Mouse (Mus musculus): ENCODE results near the gene Gm21972.

GRCm38 (mm10) chr1:86160059-86160458 is 26.6 kb downstream of the Gm21972 start:
- TF ChIP-seq USF1 (IDR thresholded peaks at IDR 0.05; ENCODE audit: low read depth, low read length) (no peak), POLR2A (IDR thresholded peaks at IDR 0.05; ENCODE audit: low read depth, low read length) (no peak), ETS1 (conservative IDR thresholded peaks at IDR 0.05; ENCODE audit: low read depth, low read length) (no peak), CTCF (conservative IDR thresholded peaks at IDR 0.05 in 1 of 2, IDR thresholded peaks at IDR 0.05 in 1 of 2; ENCODE audit: low read depth in 2 of 2, low read length in 2 of 2) (no peak), TCF12 (IDR thresholded peaks at IDR 0.05; ENCODE audit: low read depth, low read length) (no peak), IRF4 (IDR thresholded peaks at IDR 0.05; ENCODE audit: low read depth, low read length) (no peak), MXI1 (IDR thresholded peaks at IDR 0.05; ENCODE audit: low read depth, low read length) (no peak), EP300 (IDR thresholded peaks at IDR 0.05; ENCODE audit: low read length) (no peak)

Data from CH12.LX (cell line).